Mouse (Mus musculus): ENCODE measurements around the gene Cdk2ap2. TPM values are rescaled to one million over a fixed set of nuclear protein-coding genes. Genes with fewer than 3 reads are reported as not detected.

Cdk2ap2 gene
- total and polyA plus RNA-seq, 2 experiments, result 33.9 to 198 TPM

DNA sequence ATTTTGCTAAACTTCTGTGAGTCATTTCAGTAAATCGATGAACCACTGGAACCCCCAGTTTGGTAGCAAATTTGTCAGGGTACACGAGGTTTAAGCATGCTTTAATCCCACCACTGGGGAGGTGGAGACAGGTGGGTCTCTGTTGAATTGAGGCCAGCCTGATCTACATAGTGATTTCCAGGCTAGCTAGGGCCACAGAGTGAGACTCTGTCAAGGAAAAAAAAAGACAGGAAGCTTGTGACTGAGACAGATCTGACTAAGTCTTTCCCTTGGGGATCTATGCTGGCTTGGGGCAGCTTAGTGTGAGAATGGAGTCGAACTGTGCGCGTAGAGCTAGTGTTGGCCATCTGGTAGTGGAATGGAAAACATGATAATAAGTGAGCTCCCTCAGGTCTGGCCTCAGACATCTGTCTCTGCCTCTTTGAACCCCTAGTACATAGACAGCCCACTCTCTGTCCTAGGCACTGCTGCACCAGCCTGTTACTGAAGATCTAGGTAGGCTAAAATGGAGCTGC lies 44.4 kb upstream of the Cdk2ap2 start:
- no peak for TF ChIP-seq CTCF (IDR thresholded peaks at IDR 0.05; ENCODE audit: low read depth, low read length)
- no peak for TF ChIP-seq POLR2A (IDR thresholded peaks at IDR 0.05; ENCODE audit: extremely low read depth, insufficient read depth, low read length)
- no peak for DNase-seq (ENCODE audit: extremely low read depth, low read depth, low spot score)
- Histone ChIP-seq H3K79me2 (ENCODE audit: control insufficient read depth, insufficient read depth, low read length) (no peaks in the 10 kb centered on the region), H3K4me1 (ENCODE audit: control insufficient read depth, insufficient read depth, low read length) (peaks cover 21% of the 10 kb centered on the region), H3K27me3 (ENCODE audit: control insufficient read depth, insufficient read depth, low read length) (no peaks in the 10 kb centered on the region), H3K9ac (ENCODE audit: low read depth, low read length) (no peak overlapping the region), H3K27ac (replicated peaks; ENCODE audit: insufficient read depth, low read depth, low read length) (no peak overlapping the region), H3K36me3 (ENCODE audit: control insufficient read depth, insufficient read depth, low read length) (no peaks in the 10 kb centered on the region), H3K4me3 (ENCODE audit: insufficient read depth, low read depth, low read length) (no peak overlapping the region)
- 80% methylated on average over 5 of the region's 5 CpGs for WGBS

DNA sequence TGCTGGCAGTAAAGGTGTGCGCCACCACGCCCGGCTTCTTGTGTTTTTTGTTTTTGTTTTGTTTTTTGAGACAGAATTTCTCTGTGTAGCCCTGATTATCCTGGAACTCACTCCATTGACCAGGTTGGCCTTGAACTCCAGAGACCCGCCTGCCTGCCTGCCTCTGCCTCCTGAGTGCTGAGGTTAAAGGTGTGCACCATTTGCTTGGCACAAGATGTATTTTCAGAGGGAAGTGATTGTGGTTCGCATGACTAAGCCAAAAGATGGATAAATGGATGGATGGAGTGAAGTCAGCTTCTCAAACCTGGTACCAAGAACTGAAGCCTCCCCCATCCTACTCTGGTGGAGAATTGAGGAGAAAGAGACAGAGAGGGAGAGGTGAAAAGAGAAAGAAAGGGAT lies 42.4 kb upstream of the Cdk2ap2 start:
- 29% methylated on average over 5 of the region's 5 CpGs for WGBS
- Histone ChIP-seq H3K27me3 (ENCODE audit: control insufficient read depth, insufficient read depth, low read length) (no peaks in the 10 kb centered on the region), H3K36me3 (ENCODE audit: control insufficient read depth, insufficient read depth, low read length) (no peaks in the 10 kb centered on the region), H3K9ac (ENCODE audit: low read depth, low read length) (no peak overlapping the region), H3K27ac (replicated peaks; ENCODE audit: insufficient read depth, low read depth, low read length) (peak overlapping the region; percentile 98), H3K4me1 (ENCODE audit: control insufficient read depth, insufficient read depth, low read length) (peaks cover 28% of the 10 kb centered on the region), H3K4me3 (ENCODE audit: insufficient read depth, low read depth, low read length) (no peak overlapping the region), H3K79me2 (ENCODE audit: control insufficient read depth, insufficient read depth, low read length) (no peaks in the 10 kb centered on the region)
- peak; percentile 75 for DNase-seq (ENCODE audit: extremely low read depth, low read depth, low spot score)
- TF ChIP-seq CTCF (IDR thresholded peaks at IDR 0.05; ENCODE audit: low read depth, low read length) (no peak), POLR2A (IDR thresholded peaks at IDR 0.05; ENCODE audit: extremely low read depth, insufficient read depth, low read length) (no peak)

DNA sequence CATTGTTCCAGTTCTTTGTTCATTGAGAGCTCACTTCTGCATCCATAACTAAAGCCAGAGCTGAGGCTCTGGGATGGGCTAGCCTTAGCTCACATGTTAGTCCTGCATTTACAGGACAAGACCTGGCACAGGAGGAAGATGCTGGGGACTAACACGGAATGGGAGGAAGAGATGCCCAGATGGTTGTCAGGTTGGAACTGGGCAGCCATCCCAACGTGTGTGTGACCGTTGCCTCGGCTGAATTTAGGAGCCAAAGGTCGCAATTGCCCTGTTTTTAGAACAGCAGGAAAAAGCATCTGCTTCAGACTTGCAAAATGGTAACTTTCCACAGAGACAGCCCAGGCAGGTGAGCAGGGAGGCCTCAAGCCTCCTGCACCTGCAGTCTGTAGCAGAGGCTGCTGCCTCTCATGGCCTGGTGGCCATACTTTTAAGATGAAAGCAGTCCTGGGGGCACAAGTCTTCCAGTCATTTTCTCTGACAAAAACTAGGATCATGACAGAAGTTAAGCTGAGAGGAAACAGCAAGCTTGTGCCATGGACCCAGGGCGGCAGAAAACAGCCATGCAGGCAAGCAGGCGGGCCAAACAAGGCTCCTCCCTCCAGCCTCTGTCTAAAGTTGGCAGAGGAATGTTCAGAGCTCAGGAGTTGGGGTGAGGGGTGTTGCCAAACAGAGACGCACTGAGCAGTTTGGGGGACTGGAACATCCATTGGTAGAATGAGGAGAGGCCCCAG lies 41.6 kb upstream of the Cdk2ap2 start:
- 24% methylated on average over 8 of the region's 8 CpGs for WGBS
- no peak overlapping the region for H3K4me3 ChIP-seq (ENCODE audit: insufficient read depth, low read depth, low read length)
- TF ChIP-seq CTCF (IDR thresholded peaks at IDR 0.05; ENCODE audit: low read depth, low read length) (no peak), POLR2A (IDR thresholded peaks at IDR 0.05; ENCODE audit: extremely low read depth, insufficient read depth, low read length) (0 out of 2 replicates have a peak, but pooled peaks have one; percentile 16)
- no peaks in the 10 kb centered on the region for H3K27me3 ChIP-seq (ENCODE audit: control insufficient read depth, insufficient read depth, low read length)
- H3K4me1 ChIP-seq (ENCODE audit: control insufficient read depth, insufficient read depth, low read length), result peaks cover 28% of the 10 kb centered on the region
- H3K36me3 ChIP-seq (ENCODE audit: control insufficient read depth, insufficient read depth, low read length), result no peaks in the 10 kb centered on the region
- peak overlapping the region; percentile 98 for H3K27ac ChIP-seq (replicated peaks; ENCODE audit: insufficient read depth, low read depth, low read length)
- H3K79me2 ChIP-seq (ENCODE audit: control insufficient read depth, insufficient read depth, low read length), result no peaks in the 10 kb centered on the region
- peak; percentile 90 for DNase-seq (ENCODE audit: extremely low read depth, low read depth, low spot score)
- H3K9ac ChIP-seq (ENCODE audit: low read depth, low read length), result peak overlapping the region; percentile 60

DNA sequence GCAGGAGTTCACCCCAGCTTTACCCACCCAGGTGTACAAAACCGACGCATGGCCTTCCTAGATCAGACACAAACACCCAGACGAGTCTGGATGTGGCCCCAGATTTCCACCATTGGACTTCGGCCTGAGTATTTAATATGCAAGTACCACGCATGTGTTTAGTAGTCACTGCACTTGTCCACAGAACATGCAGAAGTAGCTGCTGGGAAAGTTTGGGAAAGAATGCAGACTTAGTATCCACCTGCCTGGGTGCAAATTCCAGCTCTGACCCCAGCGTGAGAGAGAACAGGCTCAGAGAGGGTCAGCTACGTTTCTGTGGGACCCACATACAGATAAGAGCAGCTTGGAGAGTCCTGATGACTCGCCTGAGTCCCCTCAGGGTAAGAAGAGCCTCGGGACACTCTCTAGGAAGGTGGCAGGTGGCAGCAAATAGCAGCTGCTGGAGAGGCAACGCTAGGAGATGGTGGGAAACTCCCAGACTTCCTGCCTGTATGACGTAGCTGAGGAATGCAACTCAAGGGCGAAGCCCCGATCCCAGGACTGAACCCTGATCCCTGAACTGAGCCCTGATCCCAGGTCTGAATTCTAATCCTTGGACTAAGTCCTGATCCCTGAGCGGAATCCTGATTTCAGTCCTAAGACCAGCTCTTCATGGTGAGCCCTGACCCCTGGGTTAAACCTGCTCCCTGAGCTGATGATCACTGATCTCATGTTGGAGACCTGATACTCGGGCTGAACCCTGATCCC lies 40.9 kb upstream of the Cdk2ap2 start:
- H3K36me3 ChIP-seq (ENCODE audit: control insufficient read depth, insufficient read depth, low read length), result no peaks in the 10 kb centered on the region
- peaks cover 28% of the 10 kb centered on the region for H3K4me1 ChIP-seq (ENCODE audit: control insufficient read depth, insufficient read depth, low read length)
- no peaks in the 10 kb centered on the region for H3K27me3 ChIP-seq (ENCODE audit: control insufficient read depth, insufficient read depth, low read length)
- TF ChIP-seq POLR2A (IDR thresholded peaks at IDR 0.05; ENCODE audit: extremely low read depth, insufficient read depth, low read length), result no peak
- TF ChIP-seq CTCF (IDR thresholded peaks at IDR 0.05; ENCODE audit: low read depth, low read length), result no peak
- H3K4me3 ChIP-seq (ENCODE audit: insufficient read depth, low read depth, low read length), result no peak overlapping the region
- H3K79me2 ChIP-seq (ENCODE audit: control insufficient read depth, insufficient read depth, low read length), result no peaks in the 10 kb centered on the region
- peak overlapping the region; percentile 60 for H3K9ac ChIP-seq (ENCODE audit: low read depth, low read length)
- WGBS, result 17% methylated on average over 15 of the region's 15 CpGs
- DNase-seq (ENCODE audit: extremely low read depth, low read depth, low spot score), result peak; percentile 87
- H3K27ac ChIP-seq (replicated peaks; ENCODE audit: insufficient read depth, low read depth, low read length), result peak overlapping the region; percentile 98

DNA sequence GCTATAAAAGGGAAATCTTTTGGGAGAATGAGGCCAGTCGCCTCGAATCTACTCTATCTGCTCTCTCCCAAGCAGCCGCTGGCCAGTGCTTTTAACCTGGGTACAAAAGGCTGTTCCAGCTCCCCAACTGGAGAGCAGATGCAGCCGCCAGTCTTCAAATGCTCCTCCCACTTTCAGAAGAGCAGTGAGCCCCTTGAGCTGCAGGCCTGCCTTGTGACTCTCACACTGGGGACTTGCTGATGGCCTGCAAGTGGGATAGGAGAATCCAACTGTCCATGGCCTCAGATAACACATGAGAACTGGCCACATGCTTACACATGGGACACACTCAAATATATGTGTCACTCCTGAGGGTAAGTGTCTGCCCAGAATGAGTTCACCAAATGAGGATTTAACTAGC lies 40.3 kb upstream of the Cdk2ap2 start:
- Histone ChIP-seq H3K4me1 (ENCODE audit: control insufficient read depth, insufficient read depth, low read length) (peaks cover 28% of the 10 kb centered on the region), H3K27me3 (ENCODE audit: control insufficient read depth, insufficient read depth, low read length) (no peaks in the 10 kb centered on the region), H3K36me3 (ENCODE audit: control insufficient read depth, insufficient read depth, low read length) (no peaks in the 10 kb centered on the region), H3K9ac (ENCODE audit: low read depth, low read length) (0 out of 2 replicates have a peak overlapping the region, but pooled peaks have one; percentile 4), H3K79me2 (ENCODE audit: control insufficient read depth, insufficient read depth, low read length) (no peaks in the 10 kb centered on the region), H3K4me3 (ENCODE audit: insufficient read depth, low read depth, low read length) (no peak overlapping the region), H3K27ac (replicated peaks; ENCODE audit: insufficient read depth, low read depth, low read length) (peak overlapping the region; percentile 98)
- TF ChIP-seq CTCF (IDR thresholded peaks at IDR 0.05; ENCODE audit: low read depth, low read length) (no peak), POLR2A (IDR thresholded peaks at IDR 0.05; ENCODE audit: extremely low read depth, insufficient read depth, low read length) (no peak)
- no peak for DNase-seq (ENCODE audit: extremely low read depth, low read depth, low spot score)
- WGBS, result 21% methylated on average over 4 of the region's 4 CpGs
